Mouse (Mus musculus) cortical plate, adult 2 months (tissue): ENCODE results near the gene Zfp78. TPM values are rescaled to one million over a fixed set of nuclear protein-coding genes. Genes with fewer than 3 reads are reported as not detected.
A peak's percentile ranks its signal among the peaks of the same experiment; 100 is the strongest.
"Not testable (repeated sequence)": the region's sequence is repeated elsewhere in the genome, so short reads cannot be mapped to it uniquely, and the experiment has no call there.

Experiments used
- H3K27ac ChIP-seq: fragments of 200-500 bp; 2 replicates; pipeline ENCODE4 v1.5.1; 2012; ENCODE audit warnings: low read length, control low read depth, inconsistent platforms; ENCODE audit not compliant: insufficient read depth
- H3K4me1 ChIP-seq: fragments of 200-500 bp; 2 replicates; pipeline ENCODE4 v1.6.1; 2011; ENCODE audit warnings: low read length; ENCODE audit not compliant: control insufficient read depth, insufficient read depth
- H3K4me3 ChIP-seq: fragments of 200-500 bp; 2 replicates; pipeline ENCODE4 v1.5.1; 2011; ENCODE audit warnings: mild to moderate bottlenecking, low read length, control low read depth; ENCODE audit not compliant: insufficient read depth
- CTCF ChIP-seq: fragments of 200-500 bp; IDR thresholded peaks from 2 replicates; pipeline ENCODE4 v1.5.1; 2011; ENCODE audit warnings: mild to moderate bottlenecking, control low read depth, low read length; ENCODE audit not compliant: insufficient read depth; ENCODE audit errors: extremely low read depth
- POLR2A ChIP-seq: fragments of 200-500 bp; IDR thresholded peaks from 2 replicates; pipeline ENCODE4 v1.6.1; 2011; ENCODE audit warnings: mild to moderate bottlenecking, low read length, control low read depth; ENCODE audit not compliant: insufficient read depth; ENCODE audit errors: extremely low read depth
- polyA plus RNA-seq: library from polyadenylated mRNA; depleted of rRNA; stranded (reverse); fragments of >200 nt; gene quantifications from 2 replicates; pipeline ENCODE4 v1.2.3, GENCODE M21; 2012

The Zfp78 gene
- polyA plus RNA-seq, 1 experiment, result 2.6 TPM

GRCm38 (mm10) chr7:6360477-6361060, 2.5 kb upstream of the Zfp78 start:
- Histone ChIP-seq H3K4me3 (no peak overlapping the region), H3K27ac (no peak overlapping the region), H3K4me1 (no peaks in the 10 kb centered on the region; the same call in 1 of the 2 replicates)
- TF ChIP-seq POLR2A (no peak), CTCF (no peak)

- H3K4me3 ChIP-seq, result peak overlapping the region; percentile 49
- H3K27ac ChIP-seq, result no peak overlapping the region
These were observed 1.3 kb upstream of the Zfp78 start for GRCm38 (mm10) chr7:6361756-6362155.

GRCm38 (mm10) chr7:6362268-6363046, 623 bp upstream of the Zfp78 start:
- H3K4me3 ChIP-seq, result peak overlapping the region; percentile 49
- no peaks in the 10 kb centered on the region; the same call in 1 of the 2 replicates for H3K4me1 ChIP-seq
- no peak overlapping the region for H3K27ac ChIP-seq
- TF ChIP-seq CTCF, result no peak
- peak; percentile 52; the same call in 1 of the 2 replicates for TF ChIP-seq POLR2A

More at GRCm38 (mm10) chr7:6361756-6362155, 1.3 kb upstream of the Zfp78 start:
- TF ChIP-seq CTCF, result no peak
- no peak for TF ChIP-seq POLR2A
- no peaks in the 10 kb centered on the region; the same call in 1 of the 2 replicates for H3K4me1 ChIP-seq

GRCm38 (mm10) chr7:6364761-6365160, 1.7 kb downstream of the Zfp78 start:
- TF ChIP-seq POLR2A (no peak), CTCF (no peak)
- no peak overlapping the region for H3K4me3 ChIP-seq
- no peaks in the 10 kb centered on the region; the same call in 1 of the 2 replicates for H3K4me1 ChIP-seq
- H3K27ac ChIP-seq, result no peak overlapping the region

GRCm38 (mm10) chr7:6367185-6367584, 4.1 kb downstream of the Zfp78 start:
- TF ChIP-seq POLR2A, result no peak
- TF ChIP-seq CTCF, result no peak
- Histone ChIP-seq H3K27ac (no peak overlapping the region), H3K4me1 (no peaks in the 10 kb centered on the region; the same call in 1 of the 2 replicates), H3K4me3 (no peak overlapping the region)

GRCm38 (mm10) chr7:6368146-6368545, 5.1 kb downstream of the Zfp78 start:
- not testable (repeated sequence) for H3K4me3 ChIP-seq, H3K4me1 ChIP-seq, H3K27ac ChIP-seq

GRCm38 (mm10) chr7:6369460-6369859, 6.4 kb downstream of the Zfp78 start:
- Histone ChIP-seq H3K4me1 (no peaks in the 10 kb centered on the region), H3K4me3 (no peak overlapping the region), H3K27ac (no peak overlapping the region)
- no peak for TF ChIP-seq CTCF

- no peak overlapping the region for H3K27ac ChIP-seq
- no peaks in the 10 kb centered on the region for H3K4me1 ChIP-seq
- TF ChIP-seq CTCF (no peak), POLR2A (no peak)
- no peak overlapping the region for H3K4me3 ChIP-seq
These were observed 9.9 kb downstream of the Zfp78 start for GRCm38 (mm10) chr7:6372993-6373392.

- no peak for TF ChIP-seq POLR2A
- no peak for TF ChIP-seq CTCF
- Histone ChIP-seq H3K4me1 (no peaks in the 10 kb centered on the region), H3K27ac (no peak overlapping the region), H3K4me3 (no peak overlapping the region)
These were observed 15.4 kb downstream of the Zfp78 start for GRCm38 (mm10) chr7:6378441-6378840.

- peaks cover 5% of the 10 kb centered on the region; the same call in 1 of the 2 replicates for H3K4me1 ChIP-seq
- TF ChIP-seq POLR2A (no peak), CTCF (no peak)
These were observed 18.4 kb downstream of the Zfp78 start for GRCm38 (mm10) chr7:6381431-6381830.

More at GRCm38 (mm10) chr7:6381431-6381830, 18.4 kb downstream of the Zfp78 start:
- H3K4me3 ChIP-seq, result no peak overlapping the region
- no peak overlapping the region for H3K27ac ChIP-seq
